ENCODE assay signal across 8 mouse cellular contexts in the genomic region with DNA sequence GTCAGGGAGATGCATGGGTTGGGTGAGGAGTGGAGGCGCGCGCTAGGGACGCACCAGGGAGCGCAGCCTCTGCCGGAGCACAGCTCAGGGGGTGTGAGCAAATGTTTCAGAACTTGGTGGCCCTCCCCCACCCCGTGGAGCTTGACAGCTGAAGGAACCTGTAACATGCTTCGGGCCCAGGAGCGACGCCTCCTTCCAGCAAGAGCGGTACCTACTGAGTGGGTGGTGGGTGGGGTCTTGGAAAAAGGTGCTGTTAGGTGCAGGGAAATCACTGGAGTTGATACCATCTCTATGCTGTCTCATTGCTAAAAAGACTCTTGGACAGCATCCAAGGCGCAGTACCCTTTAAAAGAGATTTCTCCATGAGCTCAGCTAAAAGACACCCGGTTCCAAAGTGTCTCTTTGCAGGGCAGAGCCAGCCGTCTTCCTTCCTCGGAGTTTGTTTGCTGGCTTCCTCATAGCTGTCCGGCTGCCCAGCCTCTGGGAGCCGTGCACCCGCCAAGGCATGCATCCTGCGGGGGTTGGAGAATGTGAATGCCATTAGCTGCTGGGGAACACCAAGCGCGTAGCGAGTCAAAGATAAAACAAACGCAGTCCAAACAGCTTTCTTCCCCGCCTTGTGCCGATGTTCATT. TPM values are rescaled to one million over a fixed set of nuclear protein-coding genes. Genes with fewer than 3 reads are reported as not detected.
DNase-seq lines count a peak whose midpoint lies in the region; ATAC-seq and TF ChIP-seq lines count a peak whose summit lies in the region.

No protein-coding gene starts in this region.

- TF ChIP-seq CTCF in E14TG2a.4 (conservative IDR thresholded peaks at IDR 0.05; ENCODE audit: low read length), result no peak
- no peak for TF ChIP-seq CTCF in brain, embryonic 14.5 days (IDR thresholded peaks at IDR 0.05; ENCODE audit: borderline replicate concordance, extremely low read depth, insufficient read depth, insufficient read length)
- no peak for TF ChIP-seq CTCF in lung, postnatal 0 days (IDR thresholded peaks at IDR 0.05)

- no peak overlapping the region for H3K27ac ChIP-seq in hindbrain, embryonic 12.5 days
- no peak overlapping the region for H3K27ac ChIP-seq in lung, postnatal 0 days (ENCODE audit: low read length)

- TF ChIP-seq POLR2A in brain, embryonic 14.5 days (IDR thresholded peaks at IDR 0.05; ENCODE audit: borderline replicate concordance, extremely low read depth, insufficient read depth, insufficient read length, poor library complexity, severe bottlenecking), result no peak

- peaks cover 18% of the 10 kb centered on the region for H3K4me1 ChIP-seq in E14TG2a.4 (replicated peaks; ENCODE audit: low read depth, low read length)
- peaks cover 19% of the 10 kb centered on the region for H3K4me1 ChIP-seq in hindbrain, embryonic 12.5 days
- no peaks in the 10 kb centered on the region; the same call in 1 of the 2 replicates for H3K4me1 ChIP-seq in lung, postnatal 0 days (ENCODE audit: insufficient read depth, low read depth, low read length)

- TF ChIP-seq EP300 in lung, postnatal 0 days (IDR thresholded peaks at IDR 0.05), result no peak

- H3K9ac ChIP-seq in hindbrain, embryonic 12.5 days, result peak overlapping the region; percentile 54
- 0 out of 2 replicates have a peak overlapping the region, but pooled peaks have one; percentile 12 for H3K9ac ChIP-seq in lung, postnatal 0 days (replicated peaks; ENCODE audit: low read depth)

- WGBS in hindbrain, embryonic 12.5 days, result under 1% methylated on average over 25 of the region's 25 CpGs
- WGBS in lung, postnatal 0 days, result 1% methylated on average over 25 of the region's 25 CpGs

- H3K36me3 ChIP-seq in E14TG2a.4 (ENCODE audit: insufficient read depth, low read length), result no peaks in the 10 kb centered on the region
- no peaks in the 10 kb centered on the region for H3K36me3 ChIP-seq in hindbrain, embryonic 12.5 days
- no peaks in the 10 kb centered on the region for H3K36me3 ChIP-seq in lung, postnatal 0 days (ENCODE audit: insufficient read depth, low read length)

- H3K9me3 ChIP-seq in E14TG2a.4 (ENCODE audit: low read length), result no peaks in the 10 kb centered on the region
- no peaks in the 10 kb centered on the region for H3K9me3 ChIP-seq in hindbrain, embryonic 12.5 days (replicated peaks)
- H3K9me3 ChIP-seq in lung, postnatal 0 days (ENCODE audit: low read length), result no peaks in the 10 kb centered on the region

- H3K4me2 ChIP-seq in hindbrain, embryonic 12.5 days (replicated peaks), result peak overlapping the region; percentile 99
- H3K4me2 ChIP-seq in lung, postnatal 0 days (replicated peaks; ENCODE audit: low read depth, low read length), result peak overlapping the region; percentile 98

- H3K4me3 ChIP-seq in E14TG2a.4 (replicated peaks; ENCODE audit: low read length), result peak overlapping the region; percentile 81
- H3K4me3 ChIP-seq in hindbrain, embryonic 12.5 days, result peak overlapping the region; percentile 56
- H3K4me3 ChIP-seq in lung, postnatal 0 days (ENCODE audit: low read depth, low read length), result peak overlapping the region; percentile 54

- peaks cover 56% of the 10 kb centered on the region for H3K27me3 ChIP-seq in E14TG2a.4 (ENCODE audit: insufficient read depth, low read length)
- H3K27me3 ChIP-seq in hindbrain, embryonic 12.5 days, result peaks cover 52% of the 10 kb centered on the region
- H3K27me3 ChIP-seq in lung, postnatal 0 days (replicated peaks; ENCODE audit: insufficient read depth, low read length), result no peaks in the 10 kb centered on the region

- peak; percentile 66 for DNase-seq in brain, embryonic 14.5 days (ENCODE audit: low read depth)
- peak; percentile 24 for DNase-seq in gastrocnemius, adult 18-20 months (ENCODE audit: low spot score)
- peak; percentile 16 to 18 for DNase-seq in layer of hippocampus, postnatal 14 days (ENCODE audit: low spot score in 2 of 2)
- DNase-seq in lung, postnatal 0 days (ENCODE audit: low spot score), result peak; percentile 63
- DNase-seq in right cerebral cortex, adult 18-20 months, result peak; percentile 52
- no peak for DNase-seq in thymus, postnatal 0 days (ENCODE audit: low spot score)

- ATAC-seq in hindbrain, embryonic 12.5 days (ENCODE audit: low FRiP score), result peak; percentile 55; the same call in 1 of the 2 replicates
- peak; percentile 69 for ATAC-seq in lung, postnatal 0 days

RNA-seq across cellular contexts. Expression of a gene that starts 0.8 kb away (rescaled TPM):
- polyA plus RNA-seq in brain, embryonic 14.5 days (2012; rRNA removed), result 0.37 and 0.71 TPM in 2 replicates
- 1 to 10 TPM; 1.5 to 3.1 TPM for total RNA-seq in gastrocnemius, adult 18-20 months (2021)
- 3.5 and 4.3 TPM in 2 replicates for polyA plus RNA-seq in hindbrain, embryonic 12.5 days (2016; fragmentation: Nextera tagmentation; extraction: Ambion mirVana)
- total RNA-seq in layer of hippocampus, postnatal 14 days (2021), result 10 to 100 TPM in 1 of 2 experiments, 1 to 10 TPM in 1; 5.8 to 10.7 TPM
- 13.8 and 16.2 TPM in 2 replicates for polyA plus RNA-seq in lung, postnatal 0 days (2015; fragmentation: Nextera tagmentation; extraction: Ambion mirVana)
- polyA plus RNA-seq in thymus, postnatal 0 days (2015; fragmentation: Nextera tagmentation; extraction: Ambion mirVana), result 3.2 and 4.9 TPM in 2 replicates
